Mouse (Mus musculus) lung, adult 18-20 months (tissue): ENCODE data around the gene Sclt1.

ENCODE experiments used
- DNase-seq, 2 experiments: peaks; one replicate each; pipeline ENCODE4 v3.0.0; 2022; ENCODE audit warnings: mixed read lengths in 2 of 2

Sclt1 gene

GRCm38 (mm10) chr3:41585548-41585947 is 156.8 kb downstream of the Sclt1 start:
- no peak for DNase-seq

GRCm38 (mm10) chr3:41583621-41584020 is 158.7 kb downstream of the Sclt1 start:
- DNase-seq = no peak

GRCm38 (mm10) chr3:41583092-41583491 is 159.2 kb downstream of the Sclt1 start:
- no peak for DNase-seq

DNA sequence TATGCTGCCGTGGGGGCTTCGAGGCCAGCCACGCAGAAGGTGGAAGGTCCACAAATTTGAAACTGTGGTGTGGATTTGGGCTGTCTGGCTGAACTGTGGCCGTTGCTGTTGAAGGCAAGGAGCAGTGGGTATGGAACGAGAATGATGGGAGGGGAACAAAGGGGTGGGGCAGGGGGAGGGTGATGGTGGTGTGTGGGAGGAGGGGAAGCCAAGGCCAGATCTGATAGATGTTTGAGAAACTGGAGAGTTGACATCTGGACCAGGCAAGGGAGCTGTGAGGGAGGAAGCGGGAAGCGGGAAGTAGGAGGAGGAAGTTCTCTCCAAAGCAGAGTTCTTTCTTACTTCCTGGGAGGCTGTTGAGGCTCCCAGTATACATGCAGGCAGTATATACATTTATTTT is 160.1 kb downstream of the Sclt1 start:
- DNase-seq = no peak

DNA sequence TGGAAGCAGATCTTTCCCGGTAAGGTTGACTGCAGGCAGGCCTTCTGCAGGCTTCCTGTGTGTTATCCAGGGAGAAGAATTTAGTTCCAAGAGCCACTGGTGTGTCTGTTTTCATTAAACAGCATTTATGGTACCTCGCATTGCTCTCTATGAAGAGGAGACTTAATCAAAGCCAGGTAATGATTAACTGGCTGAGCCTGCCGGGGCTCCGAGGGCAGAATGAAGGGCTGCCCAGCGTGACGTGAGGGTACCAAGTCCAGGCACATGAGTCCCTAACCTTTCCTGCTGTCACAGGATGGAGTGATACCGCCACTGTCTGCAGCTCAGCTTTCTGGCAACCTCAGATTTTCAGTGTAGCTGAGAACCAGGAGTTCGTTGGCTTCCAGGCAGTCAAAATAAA is 160.9 kb downstream of the Sclt1 start:
- no peak for DNase-seq

DNA sequence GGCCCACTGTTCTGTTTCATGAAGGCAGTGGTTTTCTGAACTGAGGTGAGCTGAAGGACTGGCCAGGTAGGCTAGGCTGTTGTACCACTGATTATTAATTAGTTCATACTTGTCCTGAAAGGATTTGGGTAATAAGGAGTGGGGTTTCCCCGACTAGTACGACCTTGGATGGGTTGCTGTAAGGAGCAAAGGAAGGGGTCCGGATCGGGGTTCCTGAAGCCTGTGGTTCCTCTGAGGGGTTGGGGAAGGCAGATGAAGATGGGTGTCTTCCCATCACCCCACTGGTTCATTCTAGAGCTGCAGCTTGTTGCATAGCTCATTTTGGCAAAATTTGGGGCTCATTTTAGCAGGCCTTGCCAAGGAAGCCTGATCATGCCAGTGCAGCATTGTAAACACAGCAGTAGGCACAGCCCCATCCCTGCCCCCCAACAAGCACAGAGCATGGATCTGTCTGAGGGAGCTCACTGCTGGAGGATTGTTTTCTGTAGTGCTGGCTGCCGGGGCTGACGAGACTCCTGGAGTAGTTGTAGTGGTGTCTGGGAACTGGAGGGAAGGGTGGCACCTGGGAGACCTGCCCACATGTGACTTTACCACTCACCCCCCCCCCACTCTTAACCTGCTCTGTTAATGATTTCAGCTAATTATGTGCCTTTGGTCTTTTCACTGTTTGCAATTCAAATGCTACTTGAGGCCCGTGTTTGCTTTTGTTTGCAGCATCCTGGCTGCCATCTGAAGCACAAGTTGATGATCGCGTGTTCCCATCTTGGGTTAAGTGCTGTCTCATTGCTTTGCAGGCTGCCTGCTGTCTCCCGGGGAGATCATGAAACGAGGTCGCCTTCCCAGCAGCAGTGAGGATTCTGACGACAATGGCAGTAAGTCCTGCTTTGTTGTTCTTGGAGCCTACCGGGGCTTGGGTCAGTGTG is 161.7 kb downstream of the Sclt1 start:
- no peak for DNase-seq

GRCm38 (mm10) chr3:41579873-41580272 is 162.4 kb downstream of the Sclt1 start:
- no peak for DNase-seq

- DNase-seq = no peak
Observed at GRCm38 (mm10) chr3:41577240-41577639, 165.1 kb downstream of the Sclt1 start.
